Mouse (Mus musculus) urinary bladder, postnatal 36 days (tissue): ENCODE measurements at regions not wholly inside any gene's neighbourhood (a gene's known extent, or its start where the extent isn't known, plus 50 kb on each side); places are given as distances from the start of the nearest gene placed in this dataset.
"Not testable (repeated sequence)": the region's sequence is repeated elsewhere in the genome, so short reads cannot be mapped to it uniquely, and the experiment has no call there.

Experiments used
- DNase-seq, 2 experiments: peaks; one replicate each; pipeline ENCODE4 v3.0.0; 2022; ENCODE audit warnings: low spot score in 2 of 2, mixed read lengths in 1 of 2

- no peak for DNase-seq
Observed at GRCm38 (mm10) chr10:8136662-8137061, 180.6 kb upstream of the Tab2 start.

- no peak for DNase-seq
Observed at GRCm38 (mm10) chr10:8135272-8135671, 179.2 kb upstream of the Tab2 start.

GRCm38 (mm10) chr10:8134398-8134797 lies 178.4 kb upstream of the Tab2 start:
- no peak for DNase-seq

GRCm38 (mm10) chr10:8133451-8133952 lies 177.5 kb upstream of the Tab2 start:
- DNase-seq, result no peak

- DNase-seq, result no peak
Observed at GRCm38 (mm10) chr10:8132795-8133194, 176.8 kb upstream of the Tab2 start.

GRCm38 (mm10) chr10:8130472-8131241 lies 174.6 kb upstream of the Tab2 start:
- no peak for DNase-seq

GRCm38 (mm10) chr10:8130057-8130456 lies 174.0 kb upstream of the Tab2 start:
- DNase-seq, result no peak

GRCm38 (mm10) chr10:8124124-8124523 lies 168.1 kb upstream of the Tab2 start:
- DNase-seq, result no peak

- DNase-seq, result no peak
Observed at GRCm38 (mm10) chr10:8121895-8122294, 165.9 kb upstream of the Tab2 start.

- no peak for DNase-seq
Observed at GRCm38 (mm10) chr10:8116821-8117220, 160.8 kb upstream of the Tab2 start.

GRCm38 (mm10) chr10:8114932-8115331 lies 158.9 kb upstream of the Tab2 start:
- DNase-seq, result not testable (repeated sequence)

GRCm38 (mm10) chr10:8114530-8114929 lies 158.5 kb upstream of the Tab2 start:
- no peak for DNase-seq

GRCm38 (mm10) chr10:8100489-8100888 lies 144.5 kb upstream of the Tab2 start:
- DNase-seq, result no peak

GRCm38 (mm10) chr10:8095924-8096323 lies 139.9 kb upstream of the Tab2 start:
- DNase-seq, result no peak

- DNase-seq, result no peak
Observed at GRCm38 (mm10) chr10:8095206-8095605, 139.2 kb upstream of the Tab2 start.

- no peak for DNase-seq
Observed at GRCm38 (mm10) chr10:8091871-8092552, 136.0 kb upstream of the Tab2 start.

- no peak for DNase-seq
Observed at GRCm38 (mm10) chr10:8089296-8089695, 133.3 kb upstream of the Tab2 start.

- DNase-seq, result no peak
Observed at GRCm38 (mm10) chr10:8088737-8089136, 132.7 kb upstream of the Tab2 start.

- no peak for DNase-seq
Observed at GRCm38 (mm10) chr10:8088321-8088720, 132.3 kb upstream of the Tab2 start.

GRCm38 (mm10) chr10:8087106-8087505 lies 131.1 kb upstream of the Tab2 start:
- DNase-seq, result peak; percentile 10 to 15

GRCm38 (mm10) chr10:8086442-8086841 lies 130.4 kb upstream of the Tab2 start:
- DNase-seq, result no peak

- DNase-seq, result no peak
Observed at GRCm38 (mm10) chr10:8077904-8078811, 122.1 kb upstream of the Tab2 start.
